Mouse (Mus musculus) embryonic facial prominence, embryonic 13.5 days (tissue): Measurements from ENCODE around the gene Foxc2. TPM values are rescaled to one million over a fixed set of nuclear protein-coding genes. Genes with fewer than 3 reads are reported as not detected.
A peak's percentile ranks its signal among the peaks of the same experiment; 100 is the strongest.

Experiments used
- ATAC-seq: fragments of 200-750 bp; cut with Nextera tagmentation; 2 replicates; pipeline ENCODE4 v1.8.0; 2017; ENCODE audit warnings: low read depth; ENCODE audit not compliant: insufficient number of reproducible peaks, insufficient read depth, low FRiP score, low TSS enrichment
- H3K27ac ChIP-seq: fragments of 300-500 bp; sonication (generic); 2 replicates; pipeline ENCODE4 v1.5.1; 2015; ENCODE audit warnings: moderate library complexity, mild to moderate bottlenecking, inconsistent platforms
- H3K27me3 ChIP-seq: fragments of 300-500 bp; sonication (generic); 2 replicates; pipeline ENCODE4 v1.6.1; 2015; ENCODE audit warnings: mild to moderate bottlenecking, inconsistent platforms
- H3K36me3 ChIP-seq: fragments of 300-500 bp; sonication (generic); 2 replicates; pipeline ENCODE4 v1.6.1; 2015; ENCODE audit warnings: mild to moderate bottlenecking, inconsistent platforms
- H3K4me1 ChIP-seq: fragments of 300-500 bp; sonication (generic); 2 replicates; pipeline ENCODE4 v1.6.1; 2015; ENCODE audit warnings: inconsistent platforms
- H3K4me2 ChIP-seq: fragments of 300-500 bp; sonication (generic); 2 replicates; pipeline ENCODE4 v1.6.1; 2015; ENCODE audit warnings: moderate library complexity, mild to moderate bottlenecking, inconsistent platforms
- H3K4me3 ChIP-seq: fragments of 300-500 bp; sonication (generic); 2 replicates; pipeline ENCODE4 v1.5.1; 2015; ENCODE audit warnings: mild to moderate bottlenecking, inconsistent platforms
- H3K9ac ChIP-seq: fragments of 300-500 bp; sonication (generic); 2 replicates; pipeline ENCODE4 v1.6.1; 2015; ENCODE audit warnings: mild to moderate bottlenecking, inconsistent platforms
- H3K9me3 ChIP-seq: fragments of 300-500 bp; sonication (generic); 2 replicates; pipeline ENCODE4 v1.6.1; 2016; ENCODE audit warnings: inconsistent platforms
- WGBS: fragments of 180-500 bp; shearing (Covaris S2); methylation state at CpG from one replicate; pipeline ENCODE4 v1.1.7; 2015; ENCODE audit warnings: mixed read lengths; 5-methylcytosine and 5-hydroxymethylcytosine counted together
- polyA plus RNA-seq: library from polyadenylated mRNA; unstranded; fragments of >200 nt; fragmentation: Nextera tagmentation; extraction: Ambion mirVana; gene quantifications from 2 replicates; pipeline ENCODE4 v1.2.1, GENCODE M21; 2015

The Foxc2 gene
- polyA plus RNA-seq, 1 experiment from 2014 or later = 3.3 TPM

DNA sequence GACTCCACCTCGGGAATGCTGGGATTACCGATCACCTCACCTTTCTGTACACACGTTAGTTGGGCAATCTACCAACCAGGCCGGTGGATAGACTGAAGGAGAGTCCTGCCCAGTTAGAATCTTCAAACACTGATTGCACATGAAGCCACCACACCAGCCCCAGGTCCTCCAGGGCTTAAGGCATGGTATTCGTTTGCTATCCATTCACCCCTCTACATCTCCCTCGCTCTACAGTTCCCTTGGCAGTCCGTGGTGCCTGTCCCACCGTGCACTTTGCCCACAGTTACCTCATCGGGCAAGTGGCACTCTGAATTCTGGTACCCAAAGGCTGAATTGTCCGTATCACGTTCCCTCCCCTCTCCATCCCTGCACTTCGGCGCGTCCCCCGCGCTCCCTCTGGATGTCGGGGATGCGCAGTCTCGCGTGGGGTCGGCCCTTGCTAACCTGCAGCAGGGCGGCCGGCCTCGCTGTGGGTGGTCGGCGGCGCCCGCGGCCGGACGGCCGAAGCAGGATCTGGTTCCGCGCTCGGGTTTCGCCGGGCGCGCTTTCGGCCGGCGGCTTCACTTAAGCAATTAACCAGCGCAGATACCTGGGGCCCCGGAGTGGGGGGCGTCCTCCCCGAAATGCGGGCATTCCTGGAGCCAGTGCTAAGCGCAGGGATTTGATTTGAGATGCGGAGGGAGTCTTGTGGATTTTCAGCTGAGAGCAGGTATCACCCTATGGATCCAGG, 35.4 kb upstream of the Foxc2 start:
- no peaks in the 10 kb centered on the region for H3K9me3 ChIP-seq
- ATAC-seq = no peak
- H3K27ac ChIP-seq = no peak overlapping the region
- peaks cover 38% of the 10 kb centered on the region for H3K4me1 ChIP-seq
- WGBS = under 1% methylated on average over 49 of the region's 49 CpGs
- H3K27me3 ChIP-seq = peaks cover 100% of the 10 kb centered on the region
- H3K9ac ChIP-seq = peak overlapping the region; percentile 58; the same call in 1 of the 2 replicates
- H3K4me3 ChIP-seq = peak overlapping the region; percentile 31
- peak overlapping the region; percentile 92 for H3K4me2 ChIP-seq
- H3K36me3 ChIP-seq = no peaks in the 10 kb centered on the region

DNA sequence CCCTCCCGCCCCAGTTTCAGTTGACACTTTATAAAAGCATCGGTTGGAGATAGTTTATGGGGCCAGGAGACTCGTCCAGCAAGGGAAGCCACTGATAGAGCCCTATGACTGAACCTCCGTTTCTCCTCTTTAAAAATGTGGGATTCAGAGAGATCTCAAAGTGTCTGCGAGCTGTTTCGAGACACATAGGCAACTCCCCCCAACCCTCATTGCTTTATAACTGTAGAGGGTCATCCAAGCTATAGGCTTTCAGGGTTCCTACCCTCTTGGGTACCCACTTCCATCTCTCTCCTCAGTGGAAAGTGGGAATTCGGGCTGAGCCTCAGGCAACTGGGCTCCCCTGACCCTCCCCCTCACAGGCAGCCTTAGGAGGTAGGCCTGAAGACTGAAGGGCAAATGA, 34.6 kb upstream of the Foxc2 start:
- peak overlapping the region; percentile 92 for H3K4me2 ChIP-seq
- no peak overlapping the region for H3K27ac ChIP-seq
- H3K4me1 ChIP-seq = peaks cover 38% of the 10 kb centered on the region
- no peaks in the 10 kb centered on the region for H3K36me3 ChIP-seq
- no peak for ATAC-seq
- peak overlapping the region; percentile 71; the same call in 1 of the 2 replicates for H3K9ac ChIP-seq
- peak overlapping the region; percentile 56 for H3K4me3 ChIP-seq
- H3K9me3 ChIP-seq = no peaks in the 10 kb centered on the region
- WGBS = 3% methylated on average over 7 of the region's 7 CpGs
- peaks cover 100% of the 10 kb centered on the region for H3K27me3 ChIP-seq

GRCm38 (mm10) chr8:121082218-121083092, 33.5 kb upstream of the Foxc2 start:
- H3K4me3 ChIP-seq = peak overlapping the region; percentile 56
- peak overlapping the region; percentile 71 for H3K9ac ChIP-seq
- H3K36me3 ChIP-seq = no peaks in the 10 kb centered on the region
- H3K9me3 ChIP-seq = no peaks in the 10 kb centered on the region
- H3K27ac ChIP-seq = peak overlapping the region; percentile 83
- peaks cover 100% of the 10 kb centered on the region for H3K27me3 ChIP-seq
- peak overlapping the region; percentile 92 for H3K4me2 ChIP-seq
- H3K4me1 ChIP-seq = peaks cover 38% of the 10 kb centered on the region
- 1% methylated on average over 57 of the region's 57 CpGs for WGBS
- ATAC-seq = no peak

GRCm38 (mm10) chr8:121083093-121083935, 32.7 kb upstream of the Foxc2 start:
- no peaks in the 10 kb centered on the region for H3K9me3 ChIP-seq
- peak; percentile 12; the same call in 1 of the 2 replicates for ATAC-seq
- under 1% methylated on average over 89 of the region's 89 CpGs for WGBS
- H3K36me3 ChIP-seq = no peaks in the 10 kb centered on the region
- H3K4me2 ChIP-seq = peak overlapping the region; percentile 92
- peak overlapping the region; percentile 71 for H3K9ac ChIP-seq
- peak overlapping the region; percentile 83 for H3K27ac ChIP-seq
- peaks cover 38% of the 10 kb centered on the region for H3K4me1 ChIP-seq
- H3K4me3 ChIP-seq = peak overlapping the region; percentile 56
- H3K27me3 ChIP-seq = peaks cover 100% of the 10 kb centered on the region

- Histone ChIP-seq H3K27ac (peak overlapping the region; percentile 83), H3K9ac (peak overlapping the region; percentile 71), H3K9me3 (no peaks in the 10 kb centered on the region), H3K4me1 (peaks cover 38% of the 10 kb centered on the region), H3K4me3 (peak overlapping the region; percentile 56), H3K27me3 (peaks cover 100% of the 10 kb centered on the region), H3K36me3 (no peaks in the 10 kb centered on the region), H3K4me2 (peak overlapping the region; percentile 92)
- no peak for ATAC-seq
- under 1% methylated on average over 16 of the region's 27 CpGs for WGBS
Observed at GRCm38 (mm10) chr8:121083936-121084209, 32.1 kb upstream of the Foxc2 start.

- no peaks in the 10 kb centered on the region for H3K9me3 ChIP-seq
- peak within 1 kb of the TSS; percentile 92 for H3K4me2 ChIP-seq
- H3K4me3 ChIP-seq = peak within 1 kb of the TSS; percentile 56
- ATAC-seq = no peak
- no peaks in the 10 kb centered on the region for H3K36me3 ChIP-seq
- under 1% methylated on average over 70 of the region's 83 CpGs for whole genome bisulfite sequencing
- H3K4me1 ChIP-seq = peaks cover 41% of the 10 kb centered on the region
- H3K27me3 ChIP-seq = peaks cover 100% of the 10 kb centered on the region
- peak within 1 kb of the TSS; percentile 71 for H3K9ac ChIP-seq
- peak within 1 kb of the TSS; percentile 83 for H3K27ac ChIP-seq
Observed at GRCm38 (mm10) chr8:121084210-121084951, 31.6 kb upstream of the Foxc2 start, which contains the start of gene Foxf1. Gene Foxf1, plus strand, starts transcription at chr8:121084386.

DNA sequence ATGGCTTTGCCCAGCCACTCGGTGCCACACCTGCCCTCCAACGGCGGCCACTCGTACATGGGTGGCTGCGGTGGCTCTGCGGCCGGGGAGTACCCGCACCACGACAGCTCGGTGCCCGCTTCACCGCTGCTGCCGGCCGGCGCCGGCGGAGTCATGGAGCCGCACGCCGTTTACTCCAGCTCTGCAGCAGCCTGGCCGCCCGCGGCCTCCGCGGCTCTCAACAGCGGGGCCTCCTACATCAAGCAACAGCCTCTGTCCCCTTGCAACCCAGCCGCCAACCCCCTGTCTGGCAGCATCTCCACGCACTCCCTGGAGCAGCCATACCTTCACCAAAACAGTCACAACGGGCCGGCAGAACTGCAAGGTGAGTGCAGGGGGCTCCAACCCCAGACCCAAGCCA, 31.0 kb upstream of the Foxc2 start:
- Histone ChIP-seq H3K9me3 (no peaks in the 10 kb centered on the region), H3K36me3 (no peaks in the 10 kb centered on the region), H3K27me3 (peaks cover 100% of the 10 kb centered on the region), H3K27ac (peak overlapping the region; percentile 34; the same call in 1 of the 2 replicates), H3K9ac (peak overlapping the region; percentile 71), H3K4me1 (peaks cover 47% of the 10 kb centered on the region), H3K4me2 (peak overlapping the region; percentile 92), H3K4me3 (peak overlapping the region; percentile 56)
- ATAC-seq = no peak
- WGBS = 4% methylated on average over 30 of the region's 30 CpGs

DNA sequence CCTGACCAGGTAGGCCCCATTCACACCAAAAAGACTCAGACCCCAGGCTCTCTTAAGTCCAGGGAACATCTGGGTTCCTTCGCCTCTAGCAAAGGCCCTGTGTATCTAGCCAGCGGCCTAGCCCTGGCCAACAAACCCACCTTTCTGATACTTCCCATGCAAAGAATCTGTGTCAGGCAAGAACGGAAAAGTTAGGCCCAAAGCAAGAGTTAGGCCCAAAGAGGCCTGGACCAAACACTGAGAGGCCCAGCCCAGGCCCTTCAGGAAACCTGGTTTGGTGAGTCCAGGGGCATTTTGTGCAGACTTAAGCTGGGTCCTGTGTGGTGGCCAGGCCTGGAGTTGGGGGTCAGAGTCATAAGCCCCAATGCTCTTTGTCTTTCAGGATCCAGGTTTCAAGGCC, 30.4 kb upstream of the Foxc2 start:
- H3K9ac ChIP-seq = peak overlapping the region; percentile 71
- no peaks in the 10 kb centered on the region for H3K36me3 ChIP-seq
- WGBS = 48% methylated on average over 3 of the region's 3 CpGs
- peaks cover 100% of the 10 kb centered on the region for H3K27me3 ChIP-seq
- H3K4me1 ChIP-seq = peaks cover 44% of the 10 kb centered on the region
- H3K4me2 ChIP-seq = peak overlapping the region; percentile 92
- ATAC-seq = no peak
- no peak overlapping the region for H3K27ac ChIP-seq
- H3K9me3 ChIP-seq = no peaks in the 10 kb centered on the region
- peak overlapping the region; percentile 56 for H3K4me3 ChIP-seq

GRCm38 (mm10) chr8:121086004-121086900, 29.7 kb upstream of the Foxc2 start:
- Histone ChIP-seq H3K4me2 (peak overlapping the region; percentile 92), H3K9ac (peak overlapping the region; percentile 71)

GRCm38 (mm10) chr8:121088281-121088680, 27.7 kb upstream of the Foxc2 start:
- H3K27me3 ChIP-seq = peaks cover 98% of the 10 kb centered on the region
- peaks cover 37% of the 10 kb centered on the region for H3K4me1 ChIP-seq
- H3K9me3 ChIP-seq = no peaks in the 10 kb centered on the region
- H3K4me3 ChIP-seq = peak overlapping the region; percentile 56
- no peak for ATAC-seq
- 5% methylated on average over 8 of the region's 8 CpGs for WGBS
- H3K27ac ChIP-seq = no peak overlapping the region
- H3K4me2 ChIP-seq = peak overlapping the region; percentile 39
- no peaks in the 10 kb centered on the region for H3K36me3 ChIP-seq
- H3K9ac ChIP-seq = no peak overlapping the region

More at GRCm38 (mm10) chr8:121086004-121086900, 29.7 kb upstream of the Foxc2 start:
- Histone ChIP-seq H3K4me1 (peaks cover 43% of the 10 kb centered on the region), H3K27me3 (peaks cover 100% of the 10 kb centered on the region), H3K9me3 (no peaks in the 10 kb centered on the region), H3K27ac (no peak overlapping the region), H3K4me3 (peak overlapping the region; percentile 56), H3K36me3 (no peaks in the 10 kb centered on the region)
- ATAC-seq = no peak
- 18% methylated on average over 19 of the region's 19 CpGs for WGBS
